39 mouse cellular contexts compared by ENCODE assay signal in the genomic region with DNA sequence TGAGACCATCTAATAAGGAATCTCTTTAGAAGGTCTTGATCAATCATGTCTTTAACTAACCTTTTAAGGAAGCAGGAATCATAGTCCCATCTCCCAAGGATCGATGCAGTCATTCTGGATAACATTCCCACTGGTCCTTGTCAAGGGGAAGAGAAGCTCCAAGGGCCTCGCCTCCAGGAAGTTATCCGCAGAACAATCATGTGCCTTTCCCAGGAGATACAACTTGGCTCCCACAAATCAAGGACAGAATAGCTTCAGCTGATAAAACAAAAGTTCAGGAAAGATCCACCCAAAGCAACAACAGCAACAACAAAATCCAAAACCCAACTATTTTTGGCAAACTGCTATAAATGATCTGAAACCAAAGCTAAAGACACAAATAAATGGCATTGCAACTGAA. TPM values are rescaled to one million over a fixed set of nuclear protein-coding genes. Genes with fewer than 3 reads are reported as not detected.
"Had no signal": no experiment of that assay in that cellular context is flagged by ENCODE, and none has a peak within 500 bp of the region (broad histone marks: within the 10 kb centered on the region; RNA-seq: fewer than 3 reads in every experiment).

No protein-coding gene starts in this region.

- ATAC-seq: forebrain, embryonic 13.5 days; forebrain, embryonic 14.5 days; forebrain, embryonic 15.5 days; forebrain, embryonic 16.5 days; forebrain, postnatal 0 days had no signal

- H3K9ac ChIP-seq: embryonic facial prominence, embryonic 12.5 days; embryonic facial prominence, embryonic 13.5 days; embryonic facial prominence, embryonic 15.5 days; forebrain, embryonic 12.5 days; forebrain, embryonic 13.5 days; forebrain, embryonic 15.5 days; forebrain, postnatal 0 days had no signal

- H3K4me2 ChIP-seq: embryonic facial prominence, embryonic 12.5 days; embryonic facial prominence, embryonic 13.5 days; embryonic facial prominence, embryonic 15.5 days; forebrain, embryonic 12.5 days; forebrain, embryonic 13.5 days; forebrain, embryonic 15.5 days had no signal

- H3K4me1 ChIP-seq: embryonic facial prominence, embryonic 10.5 days; embryonic facial prominence, embryonic 12.5 days; embryonic facial prominence, embryonic 13.5 days; embryonic facial prominence, embryonic 15.5 days; forebrain, embryonic 10.5 days; forebrain, embryonic 12.5 days; forebrain, embryonic 13.5 days; forebrain, embryonic 15.5 days had no signal

- DNase-seq: cerebellum, adult 2 months; cerebellum, adult 8-10 months; cerebellum, adult 9-10 months; cerebellum, adult 9-11 months; cerebellum, postnatal 10 days; cerebellum, postnatal 14 days; cerebellum, postnatal 25 days; cerebellum, postnatal 36 days; embryo, embryonic 11 days; forebrain, postnatal 0 days; gastrocnemius, adult 2 months; gastrocnemius, postnatal 10 days; gastrocnemius, postnatal 14 days; gastrocnemius, postnatal 25 days; gastrocnemius, postnatal 36 days had no signal

- H3K27ac ChIP-seq: embryonic facial prominence, embryonic 10.5 days; embryonic facial prominence, embryonic 12.5 days; embryonic facial prominence, embryonic 13.5 days; embryonic facial prominence, embryonic 15.5 days; forebrain, embryonic 10.5 days; forebrain, embryonic 12.5 days; forebrain, embryonic 13.5 days; forebrain, embryonic 15.5 days; gastrocnemius, adult 2 months had no signal

- H3K9me3 ChIP-seq: embryonic facial prominence, embryonic 10.5 days; embryonic facial prominence, embryonic 12.5 days; embryonic facial prominence, embryonic 13.5 days; embryonic facial prominence, embryonic 15.5 days; forebrain, embryonic 10.5 days; forebrain, embryonic 12.5 days; forebrain, embryonic 13.5 days; forebrain, embryonic 15.5 days had no signal

- H3K36me3 ChIP-seq: embryonic facial prominence, embryonic 10.5 days; embryonic facial prominence, embryonic 12.5 days; embryonic facial prominence, embryonic 13.5 days; embryonic facial prominence, embryonic 15.5 days; forebrain, embryonic 10.5 days; forebrain, embryonic 12.5 days; forebrain, embryonic 15.5 days had no signal

- H3K4me3 ChIP-seq: embryonic facial prominence, embryonic 10.5 days; embryonic facial prominence, embryonic 12.5 days; embryonic facial prominence, embryonic 13.5 days; embryonic facial prominence, embryonic 15.5 days; erythroblast, embryonic 14.5 days; forebrain, embryonic 10.5 days; forebrain, embryonic 12.5 days; forebrain, embryonic 13.5 days; forebrain, embryonic 15.5 days; gastrocnemius, adult 2 months had no signal

- H3K27me3 ChIP-seq: embryonic facial prominence, embryonic 12.5 days; embryonic facial prominence, embryonic 13.5 days; embryonic facial prominence, embryonic 15.5 days; forebrain, embryonic 12.5 days; forebrain, embryonic 13.5 days; forebrain, embryonic 15.5 days had no signal

RNA-seq across cellular contexts. Expression of a gene that starts 5.0 kb away (rescaled TPM):
- total RNA-seq: common myeloid progenitor, adult 5-6 weeks; gastrocnemius, adult 18-20 months; gastrocnemius, adult 2 months; gastrocnemius, adult 8-10 months; gastrocnemius, postnatal 10 days; gastrocnemius, postnatal 25 days; gastrocnemius, postnatal 36 days; granulocyte monocyte progenitor cell, adult 5-6 weeks had no signal
- polyA plus RNA-seq: cerebellum, adult 2 months; cortical plate, adult 2 months; embryonic facial prominence, embryonic 10.5 days; embryonic facial prominence, embryonic 11.5 days; embryonic facial prominence, embryonic 12.5 days; embryonic facial prominence, embryonic 13.5 days; erythroblast, embryonic 14.5 days; forebrain, embryonic 10.5 days; forebrain, embryonic 11.5 days; forebrain, embryonic 12.5 days; forebrain, embryonic 13.5 days; forebrain, embryonic 14.5 days; forebrain, embryonic 15.5 days; forebrain, embryonic 16.5 days; frontal cortex, adult 2 months had no signal

RNA-seq across cellular contexts. Expression of a gene that starts 22.4 kb away (rescaled TPM):
- total RNA-seq: common myeloid progenitor, adult 5-6 weeks; forebrain, postnatal 0 days; gastrocnemius, adult 18-20 months; gastrocnemius, adult 2 months; gastrocnemius, adult 8-10 months; gastrocnemius, postnatal 10 days; gastrocnemius, postnatal 14 days; gastrocnemius, postnatal 25 days; gastrocnemius, postnatal 36 days; gastrocnemius, postnatal 4 days; granulocyte monocyte progenitor cell, adult 5-6 weeks; heart, adult 18-20 months; heart, adult 8-10 months had no signal
- polyA plus RNA-seq: cortical plate, adult 2 months; embryonic facial prominence, embryonic 10.5 days; embryonic facial prominence, embryonic 11.5 days; embryonic facial prominence, embryonic 12.5 days; embryonic facial prominence, embryonic 13.5 days; erythroblast, embryonic 14.5 days; forebrain, embryonic 10.5 days; forebrain, embryonic 11.5 days; forebrain, embryonic 12.5 days; forebrain, embryonic 13.5 days; forebrain, embryonic 14.5 days; forebrain, embryonic 15.5 days; forebrain, embryonic 16.5 days; forebrain, postnatal 0 days had no signal

RNA-seq across cellular contexts. Expression of a gene that starts 34.5 kb away (rescaled TPM):
- total RNA-seq: common myeloid progenitor, adult 5-6 weeks; forebrain, postnatal 0 days; gastrocnemius, adult 18-20 months; gastrocnemius, adult 2 months; gastrocnemius, adult 8-10 months; gastrocnemius, postnatal 10 days; gastrocnemius, postnatal 14 days; gastrocnemius, postnatal 25 days; gastrocnemius, postnatal 36 days; gastrocnemius, postnatal 4 days; granulocyte monocyte progenitor cell, adult 5-6 weeks; heart, adult 18-20 months; heart, adult 8-10 months had no signal
- polyA plus RNA-seq: cerebellum, adult 2 months; cortical plate, adult 2 months; embryonic facial prominence, embryonic 10.5 days; embryonic facial prominence, embryonic 11.5 days; embryonic facial prominence, embryonic 12.5 days; embryonic facial prominence, embryonic 13.5 days; embryonic facial prominence, embryonic 14.5 days; erythroblast, embryonic 14.5 days; forebrain, embryonic 10.5 days; forebrain, embryonic 11.5 days; forebrain, embryonic 12.5 days; forebrain, embryonic 13.5 days; forebrain, embryonic 14.5 days; forebrain, embryonic 15.5 days; forebrain, embryonic 16.5 days; forebrain, postnatal 0 days; frontal cortex, adult 2 months; gonadal fat pad, adult 2 months had no signal

RNA-seq across cellular contexts. Expression of a gene that starts 43.2 kb away (rescaled TPM):
- polyA plus RNA-seq: erythroblast, embryonic 14.5 days had no signal

RNA-seq across cellular contexts. Expression of a gene that starts 55.6 kb away (rescaled TPM):
- total RNA-seq: forebrain, postnatal 0 days; gastrocnemius, postnatal 10 days; gastrocnemius, postnatal 14 days; gastrocnemius, postnatal 4 days had no signal
- polyA plus RNA-seq: embryonic facial prominence, embryonic 10.5 days; embryonic facial prominence, embryonic 11.5 days; erythroblast, embryonic 14.5 days; forebrain, embryonic 10.5 days; forebrain, embryonic 11.5 days; forebrain, embryonic 12.5 days; forebrain, embryonic 13.5 days; forebrain, embryonic 15.5 days; forebrain, embryonic 16.5 days; forebrain, postnatal 0 days had no signal
